ENCODE assay signal across 9 mouse cellular contexts in the genomic region with DNA sequence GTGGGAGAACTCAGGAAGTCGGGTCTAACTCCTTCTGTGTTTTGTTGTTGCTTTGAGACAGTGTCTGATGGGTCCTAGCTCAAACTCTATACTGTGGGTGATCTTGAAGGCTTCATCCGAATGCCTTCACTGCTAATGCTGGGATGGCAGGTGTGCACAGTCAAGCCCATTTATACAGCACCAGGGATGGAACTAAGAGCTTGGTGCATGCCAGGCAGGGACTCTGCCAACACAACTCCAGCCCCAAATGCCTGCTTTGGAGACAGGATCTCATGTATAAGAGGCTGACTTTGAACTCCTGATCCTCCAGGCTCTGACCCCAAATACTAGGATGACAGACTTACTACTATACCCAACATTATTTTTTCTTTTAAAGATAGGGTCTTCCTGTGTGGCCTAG. TPM values are rescaled to one million over a fixed set of nuclear protein-coding genes. Genes with fewer than 3 reads are reported as not detected.
DNase-seq lines count a peak whose midpoint lies in the region; ATAC-seq and TF ChIP-seq lines count a peak whose summit lies in the region.
"Had no signal": no experiment of that assay in that cellular context is flagged by ENCODE, and none has a peak within 500 bp of the region (broad histone marks: within the 10 kb centered on the region; RNA-seq: fewer than 3 reads in every experiment).

No protein-coding gene starts in this region.

- 14% methylated on average over 2 of the region's 2 CpGs for WGBS in kidney, adult 2 months
- 45% methylated on average over 2 of the region's 2 CpGs for WGBS in hindbrain, embryonic 11.5 days
- WGBS in midbrain, embryonic 11.5 days = 45% methylated on average over 2 of the region's 2 CpGs

- H3K4me3 ChIP-seq in kidney, adult 2 months (ENCODE audit: insufficient read depth, low read depth, low read length) = peak overlapping the region; percentile 82
- H3K4me3 ChIP-seq in bone marrow macrophage, adult 2 months (ENCODE audit: insufficient read depth, low read length) = peak overlapping the region; percentile 99
- peak overlapping the region; percentile 75 for H3K4me3 ChIP-seq in hindbrain, embryonic 11.5 days (ENCODE audit: low read depth, low read length)
- H3K4me3 ChIP-seq in midbrain, embryonic 11.5 days (ENCODE audit: low read depth, low read length) = peak overlapping the region; percentile 58

- TF ChIP-seq CTCF in kidney, adult 2 months (conservative IDR thresholded peaks at IDR 0.05; ENCODE audit: insufficient read depth, insufficient read length, low read depth, low read length) = no peak
- no peak for TF ChIP-seq CTCF in bone marrow macrophage, adult 2 months (IDR thresholded peaks at IDR 0.05; ENCODE audit: low read depth, low read length)

- H3K9ac ChIP-seq in hindbrain, embryonic 11.5 days (ENCODE audit: low read depth, low read length) = peak overlapping the region; percentile 81
- peak overlapping the region; percentile 64 for H3K9ac ChIP-seq in midbrain, embryonic 11.5 days (ENCODE audit: low read length)

- H3K4me2 ChIP-seq in hindbrain, embryonic 11.5 days (replicated peaks; ENCODE audit: low read depth, low read length) = peak overlapping the region; percentile 74
- peak overlapping the region; percentile 63 for H3K4me2 ChIP-seq in midbrain, embryonic 11.5 days

- H3K4me1 ChIP-seq in kidney, adult 2 months (ENCODE audit: control insufficient read depth, insufficient read depth, low read length) = peaks cover 12% of the 10 kb centered on the region; the same call in 1 of the 2 replicates
- H3K4me1 ChIP-seq in bone marrow macrophage, adult 2 months (ENCODE audit: control insufficient read depth, insufficient read depth, low read length) = peaks cover 3% of the 10 kb centered on the region; the same call in 1 of the 2 replicates
- H3K4me1 ChIP-seq in hindbrain, embryonic 11.5 days (replicated peaks; ENCODE audit: control insufficient read depth, insufficient read depth, low read length) = peaks cover 3% of the 10 kb centered on the region; the same call in 1 of the 2 replicates
- peaks cover 13% of the 10 kb centered on the region for H3K4me1 ChIP-seq in midbrain, embryonic 11.5 days (ENCODE audit: control insufficient read depth, insufficient read depth, low read length)

- ATAC-seq in hindbrain, embryonic 11.5 days (ENCODE audit: low FRiP score) = no peak
- no peak for ATAC-seq in midbrain, embryonic 11.5 days (ENCODE audit: low FRiP score)
- ATAC-seq in megakaryocyte-erythroid progenitor cell, adult 5-6 weeks (replicated peaks; ENCODE audit: low FRiP score, low TSS enrichment, poor library complexity, severe bottlenecking) = no peak

- no peak for DNase-seq in kidney, adult 2 months
- no peak for DNase-seq in kidney, adult 9 months
- DNase-seq in hindbrain, embryonic 11.5 days (ENCODE audit: low spot score) = no peak
- no peak for DNase-seq in midbrain, embryonic 11.5 days (ENCODE audit: low spot score, missing footprints)
- DNase-seq in right cerebral cortex, postnatal 4 days = no peak
- no peak for DNase-seq in spleen, postnatal 10 days (ENCODE audit: low spot score in 2 of 2)

- TF ChIP-seq POLR2A in kidney, adult 2 months (IDR thresholded peaks at IDR 0.05; ENCODE audit: low read depth, low read length) = no peak
- no peak for TF ChIP-seq POLR2A in bone marrow macrophage, adult 2 months (IDR thresholded peaks at IDR 0.05; ENCODE audit: borderline replicate concordance, low read depth, low read length)

- H3K9me3 ChIP-seq in hindbrain, embryonic 11.5 days (ENCODE audit: control insufficient read depth, low read length) = no peaks in the 10 kb centered on the region
- no peaks in the 10 kb centered on the region for H3K9me3 ChIP-seq in midbrain, embryonic 11.5 days (ENCODE audit: control insufficient read depth, low read length)

- peak overlapping the region; percentile 97 for H3K27ac ChIP-seq in kidney, adult 2 months (ENCODE audit: insufficient read depth, low read depth, low read length)
- peak overlapping the region; percentile 91; the same call in 1 of the 2 replicates for H3K27ac ChIP-seq in bone marrow macrophage, adult 2 months (ENCODE audit: insufficient read depth, low read depth, low read length)
- no peak overlapping the region for H3K27ac ChIP-seq in hindbrain, embryonic 11.5 days (ENCODE audit: low read depth, low read length)
- no peak overlapping the region for H3K27ac ChIP-seq in midbrain, embryonic 11.5 days (ENCODE audit: low read depth, low read length)

- no peaks in the 10 kb centered on the region; the same call in 1 of the 2 replicates for H3K36me3 ChIP-seq in kidney, adult 2 months (ENCODE audit: control insufficient read depth, insufficient read depth, low read length)
- H3K36me3 ChIP-seq in hindbrain, embryonic 11.5 days (ENCODE audit: control insufficient read depth, insufficient read depth, low read length) = peaks cover 3% of the 10 kb centered on the region; the same call in 1 of the 2 replicates
- H3K36me3 ChIP-seq in midbrain, embryonic 11.5 days (ENCODE audit: control insufficient read depth, insufficient read depth, low read length) = peaks cover 5% of the 10 kb centered on the region

- no peaks in the 10 kb centered on the region for H3K27me3 ChIP-seq in kidney, adult 2 months (replicated peaks; ENCODE audit: control insufficient read depth, insufficient read depth, low read length)
- no peaks in the 10 kb centered on the region for H3K27me3 ChIP-seq in hindbrain, embryonic 11.5 days (ENCODE audit: control insufficient read depth, insufficient read depth, low read length)
- no peaks in the 10 kb centered on the region for H3K27me3 ChIP-seq in midbrain, embryonic 11.5 days (ENCODE audit: control insufficient read depth, insufficient read depth, low read length)
- H3K27me3 ChIP-seq: Patski had no signal

RNA-seq across cellular contexts. Expression of a gene that starts 1.1 kb away (rescaled TPM):
- polyA plus RNA-seq in kidney, adult 2 months (2012; rRNA removed) = 1,001 and 1,041 TPM in 2 replicates
- 104 and 108 TPM in 2 replicates for polyA plus RNA-seq in bone marrow macrophage, adult 2 months (2012; ENCODE audit: insufficient read depth, insufficient read length, missing spikeins)
- 242 and 245 TPM in 2 replicates for polyA plus RNA-seq in hindbrain, embryonic 11.5 days (2014; fragmentation: Nextera tagmentation; extraction: Ambion mirVana)
- 209 and 229 TPM in 2 replicates for polyA plus RNA-seq in midbrain, embryonic 11.5 days (2014; fragmentation: Nextera tagmentation; extraction: Ambion mirVana)
- 196 and 302 TPM in 2 replicates for total RNA-seq in megakaryocyte-erythroid progenitor cell, adult 5-6 weeks (2014; fragmentation: Nextera tagmentation)
- total RNA-seq in megakaryocyte-erythroid progenitor cell, adult 5-6 weeks (2017) = 103 and 168 TPM in 2 replicates

RNA-seq across cellular contexts. Expression of a gene that starts 10.8 kb away (rescaled TPM):
- 66.7 and 68.4 TPM in 2 replicates for polyA plus RNA-seq in kidney, adult 2 months (2012; rRNA removed)
- polyA plus RNA-seq in bone marrow macrophage, adult 2 months (2012; ENCODE audit: insufficient read depth, insufficient read length, missing spikeins) = 19.5 and 26.3 TPM in 2 replicates
- polyA plus RNA-seq in hindbrain, embryonic 11.5 days (2014; fragmentation: Nextera tagmentation; extraction: Ambion mirVana) = 30.3 and 30.4 TPM in 2 replicates
- polyA plus RNA-seq in midbrain, embryonic 11.5 days (2014; fragmentation: Nextera tagmentation; extraction: Ambion mirVana) = 24.6 and 28.9 TPM in 2 replicates
- total RNA-seq in megakaryocyte-erythroid progenitor cell, adult 5-6 weeks (2014; fragmentation: Nextera tagmentation) = 1.2 and 1.7 TPM in 2 replicates
- 2.1 and 3.0 TPM in 2 replicates for total RNA-seq in megakaryocyte-erythroid progenitor cell, adult 5-6 weeks (2017)

RNA-seq across cellular contexts. Expression of a gene that starts 11.2 kb away (rescaled TPM):
- polyA plus RNA-seq in kidney, adult 2 months (2012; rRNA removed) = 45.6 and 49.1 TPM in 2 replicates
- 103 and 109 TPM in 2 replicates for polyA plus RNA-seq in bone marrow macrophage, adult 2 months (2012; ENCODE audit: insufficient read depth, insufficient read length, missing spikeins)
- 46.8 and 47.3 TPM in 2 replicates for polyA plus RNA-seq in hindbrain, embryonic 11.5 days (2014; fragmentation: Nextera tagmentation; extraction: Ambion mirVana)
- 37.8 and 42.6 TPM in 2 replicates for polyA plus RNA-seq in midbrain, embryonic 11.5 days (2014; fragmentation: Nextera tagmentation; extraction: Ambion mirVana)
- total RNA-seq in megakaryocyte-erythroid progenitor cell, adult 5-6 weeks (2014; fragmentation: Nextera tagmentation) = 152 and 163 TPM in 2 replicates
- 269 and 335 TPM in 2 replicates for total RNA-seq in megakaryocyte-erythroid progenitor cell, adult 5-6 weeks (2017)

RNA-seq across cellular contexts. Expression of a gene that starts 23.8 kb away (rescaled TPM):
- 25.6 and 30.4 TPM in 2 replicates for polyA plus RNA-seq in kidney, adult 2 months (2012; rRNA removed)
- 27.2 and 36.2 TPM in 2 replicates for polyA plus RNA-seq in bone marrow macrophage, adult 2 months (2012; ENCODE audit: insufficient read depth, insufficient read length, missing spikeins)
- 49.4 and 57.3 TPM in 2 replicates for polyA plus RNA-seq in hindbrain, embryonic 11.5 days (2014; fragmentation: Nextera tagmentation; extraction: Ambion mirVana)
- 134 and 142 TPM in 2 replicates for polyA plus RNA-seq in midbrain, embryonic 11.5 days (2014; fragmentation: Nextera tagmentation; extraction: Ambion mirVana)
- 60.8 and 124 TPM in 2 replicates for total RNA-seq in megakaryocyte-erythroid progenitor cell, adult 5-6 weeks (2014; fragmentation: Nextera tagmentation)
- total RNA-seq in megakaryocyte-erythroid progenitor cell, adult 5-6 weeks (2017) = 44.2 and 49.0 TPM in 2 replicates

RNA-seq across cellular contexts. Expression of a gene that starts 42.2 kb away (rescaled TPM):
- 1,371 and 1,777 TPM in 2 replicates for polyA plus RNA-seq in kidney, adult 2 months (2012; rRNA removed)
- 1,336 and 1,616 TPM in 2 replicates for polyA plus RNA-seq in bone marrow macrophage, adult 2 months (2012; ENCODE audit: insufficient read depth, insufficient read length, missing spikeins)
- polyA plus RNA-seq in hindbrain, embryonic 11.5 days (2014; fragmentation: Nextera tagmentation; extraction: Ambion mirVana) = 798 TPM in 2 replicates
- polyA plus RNA-seq in midbrain, embryonic 11.5 days (2014; fragmentation: Nextera tagmentation; extraction: Ambion mirVana) = 752 and 845 TPM in 2 replicates
- 4,307 and 4,493 TPM in 2 replicates for total RNA-seq in megakaryocyte-erythroid progenitor cell, adult 5-6 weeks (2014; fragmentation: Nextera tagmentation)
- total RNA-seq in megakaryocyte-erythroid progenitor cell, adult 5-6 weeks (2017) = 2,815 and 2,969 TPM in 2 replicates

Comparison
In these comparisons a context has a peak if more than half of its experiments do, and no peak if none do; other contexts are left out.
1. H3K27ac ChIP-seq: peak in kidney, adult 2 months (single experiment) and bone marrow macrophage, adult 2 months (single experiment); none in hindbrain, embryonic 11.5 days (single experiment) and midbrain, embryonic 11.5 days (single experiment).
2. Peak in every context shown above with its lines, with median percentiles within 50 percentile points of each other: H3K4me3 ChIP-seq.